Mouse (Mus musculus): ENCODE results near the gene Ddx27.

Ddx27 gene

GRCm38 (mm10) chr2:167030507-167030906, 15.5 kb downstream of the Ddx27 start:
- no peak for DNase-seq

- no peak for DNase-seq
Measured at GRCm38 (mm10) chr2:167037710-167038109, 22.7 kb downstream of the Ddx27 start.

GRCm38 (mm10) chr2:167038297-167038696, 23.3 kb downstream of the Ddx27 start:
- DNase-seq, result no peak

GRCm38 (mm10) chr2:167038716-167039115, 23.7 kb downstream of the Ddx27 start:
- DNase-seq, result no peak

- no peak for DNase-seq
Measured at GRCm38 (mm10) chr2:167039386-167039785, 24.4 kb downstream of the Ddx27 start.

- no peak for DNase-seq
Measured at GRCm38 (mm10) chr2:167043400-167044121, 28.6 kb downstream of the Ddx27 start.

GRCm38 (mm10) chr2:167048223-167048622, 33.2 kb downstream of the Ddx27 start:
- DNase-seq, result no peak

- no peak for DNase-seq
Measured at GRCm38 (mm10) chr2:167048698-167049358, 33.8 kb downstream of the Ddx27 start.

- DNase-seq, result no peak
Measured at GRCm38 (mm10) chr2:167053127-167053844, 38.3 kb downstream of the Ddx27 start.

GRCm38 (mm10) chr2:167055386-167055785, 40.4 kb downstream of the Ddx27 start:
- DNase-seq, result peak; percentile 79

- no peak for DNase-seq
Measured at GRCm38 (mm10) chr2:167056210-167056941, 41.4 kb downstream of the Ddx27 start.

- no peak for DNase-seq
Measured at GRCm38 (mm10) chr2:167056942-167057323, 41.9 kb downstream of the Ddx27 start.

- peak; percentile 76 for DNase-seq
Measured at GRCm38 (mm10) chr2:167058201-167058600, 43.2 kb downstream of the Ddx27 start.

GRCm38 (mm10) chr2:167058814-167059387, 43.9 kb downstream of the Ddx27 start:
- DNase-seq, result no peak

GRCm38 (mm10) chr2:167059536-167059935, 44.5 kb downstream of the Ddx27 start:
- DNase-seq, result no peak

- peak; percentile 67 for DNase-seq
Measured at GRCm38 (mm10) chr2:167059960-167060359, 45.0 kb downstream of the Ddx27 start.

- DNase-seq, result peak; percentile 30
Measured at GRCm38 (mm10) chr2:167060360-167060759, 45.4 kb downstream of the Ddx27 start.

GRCm38 (mm10) chr2:167060761-167061160, 45.8 kb downstream of the Ddx27 start:
- DNase-seq, result no peak

- no peak for DNase-seq
Measured at GRCm38 (mm10) chr2:167061381-167062034, 46.5 kb downstream of the Ddx27 start.

- peak; percentile 98 for DNase-seq
Measured at GRCm38 (mm10) chr2:167062497-167062911, 47.5 kb downstream of the Ddx27 start.

GRCm38 (mm10) chr2:167062965-167063880, 48.2 kb downstream of the Ddx27 start, which contains the start of gene Znfx1:
Gene Znfx1 (minus strand): TSS chr2:167063015.
- DNase-seq, result peak; percentile 97

Measured in kidney, postnatal 14 days (tissue).